In genomic region chr14:12340238-12341074, GRCm38 (mm10) we compare ENCODE assay signal across 14 mouse cellular contexts. TPM values are rescaled to one million over a fixed set of nuclear protein-coding genes. Genes with fewer than 3 reads are reported as not detected.
A peak's percentile ranks its signal among the peaks of the same experiment; 100 is the strongest.
DNase-seq lines count a peak whose midpoint lies in the region; ATAC-seq and TF ChIP-seq lines count a peak whose summit lies in the region.
"Had no signal": no experiment of that assay in that cellular context is flagged by ENCODE, and none has a peak within 500 bp of the region (broad histone marks: within the 10 kb centered on the region; RNA-seq: fewer than 3 reads in every experiment).

No protein-coding gene starts in this region.

- peaks cover 81% of the 10 kb centered on the region for H3K27me3 ChIP-seq in limb, embryonic 11.5 days (ENCODE audit: control insufficient read depth, insufficient read depth, low read length)

- DNase-seq in frontal cortex, postnatal 36 days (ENCODE audit: low spot score in 2 of 2) = peak; percentile 21 to 47
- no peak for DNase-seq in frontal cortex, postnatal 10 days (ENCODE audit: low spot score in 2 of 2)
- DNase-seq in layer of hippocampus, adult 2 months (ENCODE audit: low spot score in 2 of 2) = no peak
- DNase-seq in layer of hippocampus, adult 9-10 months (ENCODE audit: low spot score) = no peak
- DNase-seq in embryo, embryonic 10.5 days (ENCODE audit: low spot score) = peak; percentile 41
- DNase-seq in limb, embryonic 11.5 days (ENCODE audit: low spot score) = peak; percentile 39
- DNase-seq: gastrocnemius, postnatal 14 days; kidney, postnatal 14 days had no signal

- H3K4me2 ChIP-seq in limb, embryonic 11.5 days (ENCODE audit: low read depth, severe bottlenecking) = no peak overlapping the region

- TF ChIP-seq CTCF in layer of hippocampus, adult 2 months (conservative IDR thresholded peaks at IDR 0.05) = no peak

- peaks cover 19% of the 10 kb centered on the region; the same call in 1 of the 2 replicates for H3K4me1 ChIP-seq in limb, embryonic 11.5 days (ENCODE audit: control insufficient read depth, insufficient read depth, low read length)

- peak overlapping the region; percentile 61 for H3K4me3 ChIP-seq in layer of hippocampus, adult 2 months
- H3K4me3 ChIP-seq in limb, embryonic 11.5 days (ENCODE audit: low read depth, low read length) = no peak overlapping the region
- H3K4me3 ChIP-seq: embryonic facial prominence, embryonic 12.5 days had no signal

- H3K9ac ChIP-seq in limb, embryonic 11.5 days (ENCODE audit: low read length) = no peak overlapping the region
- H3K9ac ChIP-seq: embryonic facial prominence, embryonic 12.5 days had no signal

- peak overlapping the region; percentile 92 for H3K27ac ChIP-seq in layer of hippocampus, adult 2 months
- H3K27ac ChIP-seq in limb, embryonic 11.5 days (replicated peaks; ENCODE audit: low read depth, low read length) = no peak overlapping the region
- H3K27ac ChIP-seq: embryonic facial prominence, embryonic 12.5 days had no signal

- no peaks in the 10 kb centered on the region for H3K36me3 ChIP-seq in limb, embryonic 11.5 days (ENCODE audit: control insufficient read depth, insufficient read depth, low read length)
- H3K36me3 ChIP-seq: embryonic facial prominence, embryonic 12.5 days had no signal

- no peaks in the 10 kb centered on the region for H3K9me3 ChIP-seq in limb, embryonic 11.5 days (ENCODE audit: control insufficient read depth, low read length)
- H3K9me3 ChIP-seq: embryonic facial prominence, embryonic 12.5 days had no signal

- WGBS in limb, embryonic 11.5 days = 2% methylated on average over 19 of the region's 19 CpGs

- ATAC-seq in limb, embryonic 11.5 days (ENCODE audit: insufficient number of reproducible peaks, low FRiP score, low TSS enrichment, low read depth) = no peak
- no peak for ATAC-seq in cerebellum, adult (ENCODE audit: insufficient number of reproducible peaks, low FRiP score, low TSS enrichment)
- no peak for ATAC-seq in inflammation-experienced regulatory T-cells, adult 6 months

RNA-seq across cellular contexts. Expression of gene Fezf2, which starts 7.5 kb away (rescaled TPM):
- total RNA-seq in layer of hippocampus, adult 2 months (2021) = 10 to 100 TPM; 40.4 to 46.2 TPM
- polyA plus RNA-seq in limb, embryonic 11.5 days (2014; fragmentation: Nextera tagmentation; extraction: Ambion mirVana) = 0.17 TPM in 1 of 2 replicates, not detected in the other
- not detected for polyA plus RNA-seq in inflammation-experienced regulatory T-cells, adult 6 months (2017; shearing (Covaris generic))
- total RNA-seq: gastrocnemius, postnatal 14 days; liver, adult 2 months had no signal
- polyA plus RNA-seq: liver, adult 2 months; Patski; testis, adult 2 months had no signal

RNA-seq across cellular contexts. Expression of gene 3830406C13Rik, which starts 56.5 kb away (rescaled TPM):
- total RNA-seq in layer of hippocampus, adult 2 months (2021) = 10 to 100 TPM; 28.6 to 30.4 TPM
- 25.1 and 25.6 TPM in 2 replicates for polyA plus RNA-seq in limb, embryonic 11.5 days (2014; fragmentation: Nextera tagmentation; extraction: Ambion mirVana)
- 100 to 1,000 TPM in 2 of 3 experiments, 10 to 100 TPM in 1; 93.9 to 125 (median 118) TPM for polyA plus RNA-seq in inflammation-experienced regulatory T-cells, adult 6 months (2017; shearing (Covaris generic))

RNA-seq across cellular contexts. Expression of gene Gm49355, which starts 56.7 kb away (rescaled TPM):
- total RNA-seq in layer of hippocampus, adult 2 months (2021) = under 1 TPM in 1 of 2 experiments, not detected in 1; 0.49 TPM
- polyA plus RNA-seq in limb, embryonic 11.5 days (2014; fragmentation: Nextera tagmentation; extraction: Ambion mirVana) = 0.04 TPM in 1 of 2 replicates, not detected in the other
- not detected for polyA plus RNA-seq in inflammation-experienced regulatory T-cells, adult 6 months (2017; shearing (Covaris generic))
- polyA plus RNA-seq: liver, adult 2 months had no signal

Comparison
In these comparisons a context has a peak if more than half of its experiments do, and no peak if none do; other contexts are left out.
1. DNase-seq: peak in frontal cortex, postnatal 36 days (2 of 2), embryo, embryonic 10.5 days (single experiment) and limb, embryonic 11.5 days (single experiment); none in frontal cortex, postnatal 10 days (0 of 2), layer of hippocampus, adult 2 months (0 of 2) and layer of hippocampus, adult 9-10 months (single experiment).